Mouse (Mus musculus) kidney, postnatal 0 days (tissue): ENCODE measurements around the gene Dlgap3. TPM values are rescaled to one million over a fixed set of nuclear protein-coding genes. Genes with fewer than 3 reads are reported as not detected.

Source experiments
- ATAC-seq: fragments of 200-750 bp; cut with Nextera tagmentation; replicated peaks from 2 replicates; pipeline ENCODE4 v1.8.0; 2017; ENCODE audit warnings: low read depth, moderate number of reproducible peaks, moderate TSS enrichment, moderate library complexity; ENCODE audit not compliant: low FRiP score
- DNase-seq: peaks from one replicate; pipeline ENCODE4 v3.0.0-alpha.2; 2016; ENCODE audit warnings: low spot score
- H3K27ac ChIP-seq: fragments of 300-500 bp; sonication (generic); 2 replicates; pipeline ENCODE4 v1.5.1; 2014; ENCODE audit warnings: mild to moderate bottlenecking
- H3K27me3 ChIP-seq: fragments of 300-500 bp; sonication (generic); 2 replicates; pipeline ENCODE4 v1.6.1; 2014; ENCODE audit warnings: low read length, mixed read lengths; ENCODE audit not compliant: insufficient read depth
- H3K36me3 ChIP-seq: fragments of 300-500 bp; sonication (generic); 2 replicates; pipeline ENCODE4 v1.6.1; 2014; ENCODE audit warnings: low read length, mixed read lengths; ENCODE audit not compliant: insufficient read depth
- H3K4me1 ChIP-seq: fragments of 300-500 bp; sonication (generic); replicated peaks from 2 replicates; pipeline ENCODE4 v1.6.1; 2014; ENCODE audit warnings: antibody characterized with exemption, low read length, mixed read lengths; ENCODE audit not compliant: insufficient read depth
- H3K4me2 ChIP-seq: fragments of 300-500 bp; sonication (generic); 2 replicates; pipeline ENCODE4 v1.6.1; 2014; ENCODE audit warnings: mild to moderate bottlenecking, low read length, moderate library complexity, mixed read lengths
- H3K4me3 ChIP-seq: fragments of 300-500 bp; sonication (generic); replicated peaks from 2 replicates; pipeline ENCODE4 v1.5.1; 2014; ENCODE audit warnings: low read depth, low read length
- H3K9ac ChIP-seq: fragments of 300-500 bp; sonication (generic); 2 replicates; pipeline ENCODE4 v1.6.1; 2014; ENCODE audit warnings: low read depth, low read length
- H3K9me3 ChIP-seq: fragments of 300-500 bp; sonication (generic); replicated peaks from 2 replicates; pipeline ENCODE4 v1.6.1; 2016; ENCODE audit warnings: low read length, inconsistent platforms, mixed read lengths
- CTCF ChIP-seq: IDR thresholded peaks from 2 replicates; pipeline ENCODE4 v1.5.1; 2016; ENCODE audit warnings: antibody characterized with exemption, low read depth, mild to moderate bottlenecking, moderate library complexity
- WGBS: fragments of 180-500 bp; shearing (Covaris S2); extraction: QIAGEN DNeasy Blood & Tissue Kit; methylation state at CpG from one replicate; pipeline ENCODE4 v1.1.7; 2014; 5-methylcytosine and 5-hydroxymethylcytosine counted together
- polyA plus RNA-seq: library from polyadenylated mRNA; unstranded; fragments of >200 nt; fragmentation: Nextera tagmentation; extraction: Ambion mirVana; gene quantifications from 2 replicates; pipeline ENCODE4 v1.2.1, GENCODE M21; 2015

The Dlgap3 gene
- polyA plus RNA-seq, 1 experiment from 2014 or later: 0.24 TPM

DNA sequence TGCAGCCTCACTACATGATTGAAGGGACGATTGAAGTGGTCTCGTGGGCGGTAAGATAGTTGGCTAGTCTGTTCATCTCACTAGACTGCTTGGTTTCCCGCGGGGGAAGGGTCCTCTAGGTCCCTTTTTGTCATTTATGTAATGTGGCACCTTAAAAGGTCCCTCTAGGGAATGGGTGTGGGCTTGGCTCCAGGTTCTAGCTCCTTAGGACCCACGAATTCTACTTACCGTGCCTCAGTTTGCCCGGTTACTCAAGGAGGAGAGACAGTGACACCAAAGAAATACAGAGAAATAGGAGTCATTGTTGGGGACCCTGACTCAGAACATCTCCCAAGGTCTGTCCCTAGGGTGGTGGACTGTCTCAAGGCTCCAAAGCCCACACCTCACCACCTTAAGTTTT lies 1.3 kb upstream of the Dlgap3 start:
- H3K4me2 ChIP-seq: 0 out of 2 replicates have a peak overlapping the region, but pooled peaks have one; percentile 100
- peaks cover 11% of the 10 kb centered on the region for H3K4me1 ChIP-seq
- H3K36me3 ChIP-seq: no peaks in the 10 kb centered on the region
- no peaks in the 10 kb centered on the region for H3K9me3 ChIP-seq
- ATAC-seq: no peak
- peaks cover 30% of the 10 kb centered on the region for H3K27me3 ChIP-seq
- 16% methylated on average over 8 of the region's 8 CpGs for WGBS
- TF ChIP-seq CTCF: no peak
- H3K27ac ChIP-seq: no peak overlapping the region
- H3K9ac ChIP-seq: no peak overlapping the region
- no peak overlapping the region for H3K4me3 ChIP-seq
- DNase-seq: no peak

DNA sequence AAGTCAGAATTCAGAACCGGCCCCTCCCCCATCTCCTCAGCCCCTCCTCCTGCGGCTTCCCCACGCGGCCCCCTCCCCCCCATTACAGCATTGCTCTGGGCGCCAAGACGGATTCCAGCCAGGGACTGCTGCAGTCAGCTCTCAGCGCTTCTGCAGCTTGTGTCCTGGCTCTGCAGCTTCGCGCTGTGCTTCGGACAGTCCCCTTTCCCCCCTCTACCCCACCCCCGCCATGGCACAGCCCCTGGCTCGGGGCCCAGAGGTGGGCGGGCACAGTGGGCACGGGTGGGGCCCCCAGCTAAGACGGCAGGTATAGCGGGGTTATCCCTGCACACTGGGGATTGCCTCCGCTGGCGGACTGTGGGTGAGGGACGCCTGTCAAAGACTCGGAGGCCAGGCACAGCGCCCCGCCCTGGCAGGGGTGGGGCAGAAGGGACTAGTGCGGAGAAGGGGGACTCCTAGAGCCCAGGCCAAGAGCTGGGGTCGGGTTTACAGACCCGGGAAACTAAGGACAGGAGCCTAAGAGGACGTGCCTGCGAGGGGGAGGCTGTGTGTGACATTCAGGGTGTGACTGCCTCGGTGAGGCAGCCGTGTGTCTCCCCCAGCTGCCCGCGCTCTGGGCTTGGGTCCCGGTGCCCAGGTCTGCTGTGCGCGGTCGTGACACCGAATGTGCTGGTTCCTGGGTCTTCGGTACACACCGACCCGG lies 642 bp upstream of the Dlgap3 start:
- DNase-seq: peak; percentile 21
- Histone ChIP-seq H3K36me3 (no peaks in the 10 kb centered on the region), H3K4me2 (peak overlapping the region; percentile 100), H3K4me3 (peak overlapping the region; percentile 67), H3K9ac (0 out of 2 replicates have a peak overlapping the region, but pooled peaks have one; percentile 46), H3K27me3 (peaks cover 33% of the 10 kb centered on the region), H3K4me1 (peaks cover 11% of the 10 kb centered on the region), H3K27ac (no peak overlapping the region), H3K9me3 (no peaks in the 10 kb centered on the region)
- WGBS: under 1% methylated on average over 39 of the region's 39 CpGs
- TF ChIP-seq CTCF: no peak
- ATAC-seq: peak; percentile 38; the same call in 1 of the 2 replicates

DNA sequence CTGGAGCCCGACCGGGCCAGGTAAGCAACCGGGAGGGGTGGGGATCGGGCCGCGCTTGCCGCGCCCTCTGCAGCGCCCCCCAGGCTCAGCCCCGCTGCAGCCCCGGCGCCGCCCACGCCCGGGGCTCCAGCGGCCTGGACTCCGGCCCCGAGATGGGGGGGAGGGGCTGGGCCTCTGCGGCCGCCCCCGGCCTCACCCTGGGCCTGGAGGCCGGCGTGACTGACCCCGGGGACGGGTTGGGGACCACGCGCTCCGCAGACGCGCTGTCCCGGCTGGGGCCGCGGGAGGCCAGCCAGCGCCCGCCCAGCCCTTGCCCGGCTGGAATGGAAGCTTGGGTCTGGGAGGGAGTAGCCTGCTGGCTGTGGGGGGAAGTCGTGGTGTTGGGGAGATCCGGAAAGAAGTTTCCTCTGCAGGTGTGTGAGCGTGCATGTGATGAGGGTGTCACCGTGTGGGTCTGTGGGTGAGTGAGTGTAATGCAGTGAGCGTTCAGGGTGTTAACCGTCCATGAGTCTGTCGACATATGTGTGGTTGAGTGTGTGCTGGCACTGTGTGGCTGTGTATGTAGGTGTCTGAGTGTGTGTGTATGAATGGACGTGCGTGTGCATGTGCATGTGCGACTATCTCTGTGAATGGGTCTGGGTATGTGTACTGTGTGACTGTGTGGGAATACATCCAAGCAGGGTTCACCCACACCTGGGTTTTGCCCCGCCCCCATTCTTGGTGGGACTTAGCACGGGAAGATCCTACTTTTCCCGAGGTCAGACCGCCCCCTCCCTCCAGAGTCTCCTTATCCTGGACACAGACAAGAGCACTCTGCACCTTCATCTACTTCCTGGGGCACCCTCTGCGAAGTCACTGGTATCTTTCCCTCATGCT lies 580 bp downstream of the Dlgap3 start:
- TF ChIP-seq CTCF: no peak
- no peaks in the 10 kb centered on the region for H3K36me3 ChIP-seq
- ATAC-seq: peak; percentile 40
- DNase-seq: no peak
- H3K9me3 ChIP-seq: no peaks in the 10 kb centered on the region
- H3K27me3 ChIP-seq: peaks cover 33% of the 10 kb centered on the region
- H3K27ac ChIP-seq: no peak overlapping the region
- 1% methylated on average over 51 of the region's 51 CpGs for WGBS
- peaks cover 11% of the 10 kb centered on the region for H3K4me1 ChIP-seq
- H3K9ac ChIP-seq: peak overlapping the region; percentile 46
- peak overlapping the region; percentile 67 for H3K4me3 ChIP-seq
- H3K4me2 ChIP-seq: peak overlapping the region; percentile 100

DNA sequence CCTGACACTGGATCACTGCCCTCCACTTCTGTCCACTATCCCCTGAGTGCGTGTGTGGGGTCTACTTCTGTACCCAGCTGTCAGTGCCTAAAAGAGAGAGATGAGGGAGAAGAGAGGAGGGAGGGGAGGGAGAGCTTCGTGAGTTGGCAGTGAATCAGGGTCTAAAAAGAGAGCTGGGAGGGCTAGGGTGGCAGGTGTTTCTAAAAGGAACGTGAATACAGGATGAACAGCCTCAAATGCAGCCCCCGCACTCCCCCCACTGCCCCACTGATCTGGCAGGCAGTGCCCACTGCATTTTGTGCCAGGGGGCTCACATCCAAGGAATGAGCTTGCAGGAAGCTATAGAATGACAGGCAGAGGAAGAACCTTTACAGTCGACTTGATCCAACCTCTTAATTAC lies 1.9 kb downstream of the Dlgap3 start:
- WGBS: 48% methylated on average over 5 of the region's 5 CpGs
- peaks cover 33% of the 10 kb centered on the region for H3K27me3 ChIP-seq
- no peak for TF ChIP-seq CTCF

DNA sequence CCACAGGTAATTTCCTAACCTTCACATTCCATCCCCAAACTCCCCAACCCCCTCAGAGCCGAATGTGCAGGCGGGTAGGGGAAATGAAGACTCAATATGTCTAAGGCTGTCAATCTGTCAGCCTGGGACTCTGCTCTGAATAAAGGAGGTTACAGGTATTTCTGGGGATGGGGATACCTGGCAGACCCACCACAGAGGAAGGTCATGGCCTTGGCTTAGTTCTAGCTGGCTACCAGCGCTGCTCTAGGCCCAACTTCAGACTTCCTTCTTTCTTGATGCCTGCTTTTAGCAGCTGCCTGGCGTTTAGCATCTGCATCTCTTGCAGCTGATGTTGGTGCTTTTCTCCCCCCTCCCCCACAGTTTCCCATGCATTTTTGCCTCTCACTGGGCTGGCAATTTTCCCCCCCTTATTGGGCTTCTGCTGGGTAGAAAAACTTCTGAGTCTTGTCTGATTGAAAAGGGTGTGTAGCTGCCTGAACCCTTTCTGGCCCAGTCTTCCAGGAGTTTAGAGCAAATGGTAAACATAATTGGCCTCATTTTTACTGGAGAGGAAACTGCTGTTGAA lies 2.4 kb downstream of the Dlgap3 start:
- TF ChIP-seq CTCF: no peak
- Histone ChIP-seq H3K4me3 (no peak overlapping the region), H3K9ac (no peak overlapping the region), H3K9me3 (no peaks in the 10 kb centered on the region), H3K36me3 (no peaks in the 10 kb centered on the region), H3K27me3 (peaks cover 33% of the 10 kb centered on the region), H3K4me2 (no peak overlapping the region), H3K4me1 (peaks cover 11% of the 10 kb centered on the region), H3K27ac (no peak overlapping the region)
- 60% methylated on average over 4 of the region's 4 CpGs for WGBS
- no peak for ATAC-seq
- DNase-seq: no peak

More for the DNA sequence above, 1.9 kb downstream of the Dlgap3 start:
- H3K4me3 ChIP-seq: no peak overlapping the region
- ATAC-seq: no peak
- H3K9me3 ChIP-seq: no peaks in the 10 kb centered on the region
- H3K4me2 ChIP-seq: no peak overlapping the region
- peaks cover 11% of the 10 kb centered on the region for H3K4me1 ChIP-seq
- no peak overlapping the region for H3K9ac ChIP-seq
- H3K27ac ChIP-seq: no peak overlapping the region
- H3K36me3 ChIP-seq: no peaks in the 10 kb centered on the region
- no peak for DNase-seq

DNA sequence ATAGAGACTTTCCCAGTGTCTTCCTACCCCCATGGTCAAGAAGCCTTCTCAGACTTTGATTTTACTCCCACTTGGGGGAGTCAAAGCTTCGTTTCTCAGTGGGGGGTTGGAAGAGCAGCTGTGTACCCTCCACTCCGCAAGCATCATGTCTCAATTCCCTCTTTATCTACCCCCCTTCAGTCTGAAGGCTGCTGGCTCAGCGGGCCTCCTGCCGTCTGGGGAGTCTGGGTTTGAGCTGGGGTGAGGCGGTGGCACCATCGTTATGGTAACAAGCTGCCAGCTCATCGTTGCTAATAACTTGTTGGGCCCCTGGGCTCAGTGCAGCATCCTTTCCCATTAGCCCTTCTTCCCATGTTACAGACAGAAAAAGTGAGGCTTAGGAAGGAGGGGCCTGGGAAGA lies 3.1 kb downstream of the Dlgap3 start:
- Histone ChIP-seq H3K27ac (no peak overlapping the region), H3K9ac (no peak overlapping the region), H3K4me1 (peaks cover 11% of the 10 kb centered on the region), H3K36me3 (no peaks in the 10 kb centered on the region), H3K27me3 (peaks cover 29% of the 10 kb centered on the region), H3K4me2 (no peak overlapping the region), H3K4me3 (no peak overlapping the region), H3K9me3 (no peaks in the 10 kb centered on the region)
- WGBS: 32% methylated on average over 7 of the region's 7 CpGs
- no peak for TF ChIP-seq CTCF
- DNase-seq (no peak), ATAC-seq (no peak)
